Mouse (Mus musculus) embryonic facial prominence, embryonic 15.5 days (tissue): ENCODE measurements at regions not wholly inside any gene's neighbourhood (a gene's known extent, or its start where the extent isn't known, plus 50 kb on each side); places are given as distances from the start of the nearest gene placed in this dataset.

Experiments
- ATAC-seq: fragments of 200-750 bp; cut with Nextera tagmentation; 2 replicates; pipeline ENCODE4 v1.8.0; 2017; ENCODE audit warnings: low read depth, moderate TSS enrichment; ENCODE audit not compliant: insufficient number of reproducible peaks, low FRiP score, low TSS enrichment
- H3K27ac ChIP-seq: fragments of 300-500 bp; sonication (generic); replicated peaks from 2 replicates; pipeline ENCODE4 v1.5.1; 2015; ENCODE audit warnings: mild to moderate bottlenecking, inconsistent platforms
- H3K27me3 ChIP-seq: fragments of 300-500 bp; sonication (generic); 2 replicates; pipeline ENCODE4 v1.6.1; 2015; ENCODE audit warnings: inconsistent platforms
- H3K36me3 ChIP-seq: fragments of 300-500 bp; sonication (generic); 2 replicates; pipeline ENCODE4 v1.6.1; 2015; ENCODE audit warnings: mild to moderate bottlenecking, inconsistent platforms
- H3K4me1 ChIP-seq: fragments of 300-500 bp; sonication (generic); 2 replicates; pipeline ENCODE4 v1.6.1; 2015; ENCODE audit warnings: inconsistent platforms
- H3K4me2 ChIP-seq: fragments of 300-500 bp; sonication (generic); replicated peaks from 2 replicates; pipeline ENCODE4 v1.6.1; 2015; ENCODE audit warnings: mild to moderate bottlenecking, inconsistent platforms
- H3K4me3 ChIP-seq: fragments of 300-500 bp; sonication (generic); replicated peaks from 2 replicates; pipeline ENCODE4 v1.5.1; 2015; ENCODE audit warnings: mild to moderate bottlenecking, inconsistent platforms
- H3K9ac ChIP-seq: fragments of 300-500 bp; sonication (generic); 2 replicates; pipeline ENCODE4 v1.6.1; 2015; ENCODE audit warnings: inconsistent platforms
- H3K9me3 ChIP-seq: fragments of 300-500 bp; sonication (generic); replicated peaks from 2 replicates; pipeline ENCODE4 v1.6.1; 2016; ENCODE audit warnings: inconsistent platforms
- WGBS: fragments of 180-500 bp; shearing (Covaris S2); methylation state at CpG from one replicate; pipeline ENCODE4 v1.1.7; 2015; 5-methylcytosine and 5-hydroxymethylcytosine counted together

DNA sequence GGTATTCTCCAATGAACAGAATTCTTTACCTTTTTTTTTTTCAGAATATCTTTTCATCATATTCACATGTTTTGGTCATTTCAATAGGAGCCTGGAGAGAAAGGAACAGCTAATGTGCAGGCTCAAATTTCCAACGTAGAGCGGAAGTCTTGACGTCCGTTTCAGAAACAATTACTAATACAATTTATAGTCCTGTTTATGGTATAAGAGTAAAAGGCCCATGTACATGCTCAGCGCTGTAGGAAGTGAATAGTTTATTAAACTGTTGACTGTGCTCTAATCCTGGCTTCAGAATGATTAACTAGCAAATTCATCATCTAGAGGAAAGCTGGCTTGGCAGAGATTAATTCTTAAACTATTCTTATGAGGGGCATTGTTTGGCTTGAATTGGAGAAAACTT lies 142.1 kb downstream of the Pik3r1 start:
- no peak overlapping the region for H3K4me3 ChIP-seq
- no peak overlapping the region for H3K4me2 ChIP-seq
- no peaks in the 10 kb centered on the region for H3K36me3 ChIP-seq
- WGBS = 64% methylated on average over 5 of the region's 5 CpGs
- H3K9ac ChIP-seq = no peak overlapping the region
- no peaks in the 10 kb centered on the region for H3K27me3 ChIP-seq
- H3K9me3 ChIP-seq = no peaks in the 10 kb centered on the region
- no peak for ATAC-seq
- no peak overlapping the region for H3K27ac ChIP-seq
- peaks cover 10% of the 10 kb centered on the region; the same call in 1 of the 2 replicates for H3K4me1 ChIP-seq

DNA sequence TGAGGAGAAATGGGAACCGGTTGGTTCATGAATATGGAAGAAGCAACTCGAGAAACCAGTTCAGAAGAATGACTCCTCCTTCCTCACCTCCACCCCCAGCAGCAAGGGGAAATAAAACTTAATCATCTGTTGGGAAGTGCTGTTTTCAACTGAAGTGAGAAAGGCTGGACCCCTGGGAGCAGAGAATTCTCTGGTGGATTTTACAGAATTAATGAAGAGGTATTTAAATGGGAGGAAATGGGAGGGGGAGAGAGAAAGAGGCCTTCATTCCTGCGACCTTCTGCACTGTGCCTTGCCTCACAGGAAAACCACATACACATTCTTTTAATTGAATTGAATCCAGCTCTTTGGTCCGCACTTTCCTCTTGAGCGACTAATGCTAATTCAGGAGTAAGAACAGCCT lies 143.8 kb downstream of the Pik3r1 start:
- Histone ChIP-seq H3K4me3 (no peak overlapping the region), H3K4me1 (peaks cover 10% of the 10 kb centered on the region; the same call in 1 of the 2 replicates), H3K36me3 (no peaks in the 10 kb centered on the region), H3K4me2 (no peak overlapping the region), H3K27ac (no peak overlapping the region; the same call in 1 of the 2 replicates), H3K9ac (no peak overlapping the region), H3K27me3 (no peaks in the 10 kb centered on the region), H3K9me3 (no peaks in the 10 kb centered on the region)
- 25% methylated on average over 5 of the region's 5 CpGs for WGBS
- no peak for ATAC-seq

DNA sequence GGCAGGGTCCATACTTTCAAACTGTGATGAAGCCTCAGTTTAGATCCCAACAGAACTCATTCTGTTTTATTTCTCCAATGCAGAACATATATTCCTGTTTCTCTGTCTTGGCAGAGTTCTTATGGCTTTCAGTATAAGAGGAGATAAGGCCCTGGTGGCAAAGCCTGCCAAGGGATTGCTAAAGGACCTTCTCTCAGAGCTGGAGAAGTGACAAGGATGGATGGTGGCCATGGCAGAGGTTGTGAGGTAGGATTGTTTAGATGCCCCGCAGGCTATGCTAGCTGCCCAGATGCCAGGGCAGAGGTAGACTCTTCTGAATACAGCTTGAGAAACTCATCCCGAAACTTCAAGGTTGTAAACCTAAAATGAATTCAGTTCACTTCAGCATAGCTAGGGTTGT lies 145.4 kb downstream of the Pik3r1 start:
- H3K4me1 ChIP-seq = peaks cover 10% of the 10 kb centered on the region; the same call in 1 of the 2 replicates
- no peak overlapping the region for H3K4me3 ChIP-seq
- no peaks in the 10 kb centered on the region for H3K27me3 ChIP-seq
- H3K36me3 ChIP-seq = no peaks in the 10 kb centered on the region
- no peaks in the 10 kb centered on the region for H3K9me3 ChIP-seq
- no peak overlapping the region for H3K27ac ChIP-seq
- H3K4me2 ChIP-seq = no peak overlapping the region
- ATAC-seq = no peak
- 96% methylated on average over 2 of the region's 2 CpGs for WGBS
- H3K9ac ChIP-seq = no peak overlapping the region

DNA sequence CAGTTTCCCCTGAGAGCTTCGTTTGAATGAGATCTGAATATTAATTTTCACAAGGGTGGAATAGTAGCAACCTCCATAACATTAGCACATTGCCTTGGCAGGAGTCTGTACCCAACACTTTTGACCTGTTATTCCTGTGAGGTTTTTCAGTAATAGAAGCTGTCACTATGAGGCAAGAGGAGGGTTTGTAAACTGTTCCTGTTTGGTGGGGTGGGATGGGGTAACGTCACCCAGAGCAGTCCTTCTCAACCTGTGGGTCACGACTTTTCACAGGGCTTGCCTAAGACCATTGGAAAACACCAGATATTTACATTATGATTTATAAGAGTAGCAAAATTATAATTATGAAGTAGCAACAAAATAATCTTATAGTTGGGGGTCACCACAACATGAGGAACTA lies 147.4 kb downstream of the Pik3r1 start:
- no peak for ATAC-seq
- WGBS = 77% methylated on average over 3 of the region's 3 CpGs
- Histone ChIP-seq H3K27ac (no peak overlapping the region), H3K9me3 (no peaks in the 10 kb centered on the region), H3K27me3 (no peaks in the 10 kb centered on the region), H3K4me1 (peaks cover 10% of the 10 kb centered on the region; the same call in 1 of the 2 replicates), H3K36me3 (no peaks in the 10 kb centered on the region), H3K4me2 (no peak overlapping the region), H3K4me3 (no peak overlapping the region), H3K9ac (no peak overlapping the region)

DNA sequence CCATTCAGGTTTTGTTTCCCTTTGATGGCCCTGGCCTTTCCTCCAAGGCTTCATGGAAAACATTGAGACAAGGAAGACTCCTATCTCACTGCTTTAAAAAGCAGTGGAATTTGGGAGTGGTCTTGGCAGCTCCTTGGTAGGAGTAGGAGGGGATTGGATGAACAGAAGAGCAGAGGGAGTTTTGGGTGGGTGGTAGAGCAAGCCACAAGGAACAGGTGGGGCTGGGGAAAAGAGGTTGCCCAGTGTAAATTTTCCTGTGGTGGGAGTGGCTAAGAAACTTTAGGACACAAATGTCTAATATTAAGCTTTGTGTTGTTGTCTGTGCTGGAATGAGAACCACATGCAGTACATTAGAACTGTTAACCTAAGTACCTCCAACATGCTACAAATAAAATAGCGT lies 148.9 kb downstream of the Pik3r1 start:
- H3K4me1 ChIP-seq = 0 out of 2 replicates have a peak, but pooled peaks cover 2% of the 10 kb centered on the region
- no peak for ATAC-seq
- H3K4me3 ChIP-seq = no peak overlapping the region
- H3K27me3 ChIP-seq = no peaks in the 10 kb centered on the region
- H3K36me3 ChIP-seq = no peaks in the 10 kb centered on the region
- WGBS = 70% methylated on average over 1 of the region's 1 CpGs
- H3K9ac ChIP-seq = no peak overlapping the region
- no peaks in the 10 kb centered on the region for H3K9me3 ChIP-seq
- no peak overlapping the region for H3K27ac ChIP-seq
- H3K4me2 ChIP-seq = no peak overlapping the region

DNA sequence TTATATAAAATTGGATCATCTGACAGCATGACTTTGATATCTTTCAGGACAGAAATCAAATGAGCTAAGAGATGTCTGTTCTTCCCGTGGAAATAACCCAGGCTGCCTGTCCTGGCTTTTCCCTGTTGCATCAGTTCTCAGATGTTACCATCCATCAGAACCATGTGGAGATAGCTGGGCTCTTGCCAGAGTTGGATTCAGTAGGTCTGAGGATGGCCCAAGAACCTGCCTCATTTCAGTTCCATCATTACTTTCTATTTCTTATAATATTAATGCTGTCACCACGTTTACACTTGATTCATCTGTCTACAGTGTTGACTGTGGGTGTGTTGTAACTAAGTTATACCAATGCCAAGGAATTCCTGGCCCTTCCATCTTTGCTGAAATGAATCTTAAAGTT lies 155.2 kb downstream of the Pik3r1 start:
- Histone ChIP-seq H3K9ac (no peak overlapping the region), H3K4me3 (no peak overlapping the region), H3K27me3 (no peaks in the 10 kb centered on the region), H3K4me1 (no peaks in the 10 kb centered on the region), H3K27ac (no peak overlapping the region), H3K4me2 (no peak overlapping the region), H3K36me3 (no peaks in the 10 kb centered on the region), H3K9me3 (no peaks in the 10 kb centered on the region)
- no peak for ATAC-seq
- WGBS = 71% methylated on average over 2 of the region's 2 CpGs

DNA sequence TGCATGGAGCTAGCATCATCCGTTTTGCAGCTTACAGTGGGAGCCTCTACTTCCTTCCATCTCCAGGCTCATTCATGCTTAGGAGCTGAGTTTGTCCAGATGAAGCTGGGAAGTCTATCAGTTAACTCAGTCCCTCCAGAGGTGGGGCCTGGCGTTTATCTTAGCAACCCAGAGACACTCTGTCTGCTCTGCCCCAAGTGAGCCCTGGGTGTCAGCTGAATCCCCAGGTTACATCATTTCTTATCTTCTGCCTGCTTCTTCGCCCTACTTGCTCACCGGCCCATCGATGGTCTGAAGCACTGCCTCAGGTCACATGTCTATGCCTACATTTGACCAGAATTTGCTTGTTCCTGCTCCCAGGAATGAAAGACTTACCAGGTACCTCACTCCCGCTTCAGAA lies 156.3 kb downstream of the Pik3r1 start:
- H3K4me2 ChIP-seq = no peak overlapping the region
- no peak overlapping the region for H3K4me3 ChIP-seq
- no peak overlapping the region for H3K27ac ChIP-seq
- no peaks in the 10 kb centered on the region for H3K27me3 ChIP-seq
- H3K4me1 ChIP-seq = no peaks in the 10 kb centered on the region
- 88% methylated on average over 6 of the region's 6 CpGs for WGBS
- no peak for ATAC-seq
- no peak overlapping the region for H3K9ac ChIP-seq
- H3K9me3 ChIP-seq = no peaks in the 10 kb centered on the region
- H3K36me3 ChIP-seq = no peaks in the 10 kb centered on the region

DNA sequence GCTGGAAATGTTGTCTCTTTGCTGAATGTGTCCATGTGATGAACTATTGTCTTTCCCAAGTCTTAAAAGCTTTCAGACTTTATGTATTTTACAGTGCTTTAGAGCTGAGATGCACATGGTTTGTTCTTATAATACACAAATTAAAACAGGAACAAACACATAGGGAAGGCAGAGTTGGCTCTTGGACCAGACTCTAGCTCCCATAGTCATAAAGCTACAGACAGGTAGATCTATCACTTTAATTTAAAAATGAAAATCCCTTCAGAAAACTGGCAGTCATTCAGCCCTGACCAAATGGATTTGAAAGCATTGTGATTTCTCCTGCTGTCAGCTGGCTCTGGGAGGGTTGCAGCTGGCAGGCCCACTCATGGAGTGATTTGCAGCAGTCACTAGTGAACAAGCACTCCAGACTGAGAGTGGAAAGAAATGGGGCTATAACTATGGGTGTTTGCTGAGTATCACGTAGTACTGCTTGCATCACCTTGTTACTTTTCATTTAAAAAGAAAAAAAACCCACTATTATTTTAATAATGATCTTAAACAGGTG lies 161.8 kb downstream of the Pik3r1 start:
- H3K9ac ChIP-seq = no peak overlapping the region
- H3K4me1 ChIP-seq = 0 out of 2 replicates have a peak, but pooled peaks cover 6% of the 10 kb centered on the region
- no peaks in the 10 kb centered on the region for H3K36me3 ChIP-seq
- ATAC-seq = no peak
- H3K4me2 ChIP-seq = no peak overlapping the region
- H3K27me3 ChIP-seq = no peaks in the 10 kb centered on the region
- H3K4me3 ChIP-seq = no peak overlapping the region
- H3K27ac ChIP-seq = no peak overlapping the region
- no peaks in the 10 kb centered on the region for H3K9me3 ChIP-seq
- WGBS = 86% methylated on average over 1 of the region's 1 CpGs

DNA sequence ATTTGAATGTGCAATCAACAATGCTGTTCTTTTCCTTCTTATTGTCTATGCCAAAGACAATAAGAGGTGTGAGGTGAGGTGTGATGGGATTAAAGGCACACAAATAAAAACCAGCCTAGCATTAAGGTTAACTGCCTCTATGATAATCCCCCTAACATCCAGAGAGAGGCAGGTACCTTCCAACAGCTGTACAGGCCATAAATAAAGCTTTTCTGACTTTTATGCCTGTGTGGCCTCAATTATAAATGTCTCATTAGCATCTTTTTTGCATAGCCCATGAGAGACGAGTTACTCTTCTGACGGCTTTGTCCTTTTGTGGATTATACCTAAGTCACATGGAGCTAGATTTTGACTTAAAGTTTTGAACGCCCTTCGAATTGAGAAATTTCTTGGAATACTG lies 162.3 kb downstream of the Pik3r1 start:
- ATAC-seq = no peak
- H3K9me3 ChIP-seq = no peaks in the 10 kb centered on the region
- 83% methylated on average over 4 of the region's 4 CpGs for WGBS
- no peak overlapping the region for H3K9ac ChIP-seq
- H3K4me2 ChIP-seq = no peak overlapping the region
- 0 out of 2 replicates have a peak, but pooled peaks cover 6% of the 10 kb centered on the region for H3K4me1 ChIP-seq
- no peak overlapping the region for H3K27ac ChIP-seq
- no peaks in the 10 kb centered on the region for H3K36me3 ChIP-seq
- no peak overlapping the region for H3K4me3 ChIP-seq
- no peaks in the 10 kb centered on the region for H3K27me3 ChIP-seq

DNA sequence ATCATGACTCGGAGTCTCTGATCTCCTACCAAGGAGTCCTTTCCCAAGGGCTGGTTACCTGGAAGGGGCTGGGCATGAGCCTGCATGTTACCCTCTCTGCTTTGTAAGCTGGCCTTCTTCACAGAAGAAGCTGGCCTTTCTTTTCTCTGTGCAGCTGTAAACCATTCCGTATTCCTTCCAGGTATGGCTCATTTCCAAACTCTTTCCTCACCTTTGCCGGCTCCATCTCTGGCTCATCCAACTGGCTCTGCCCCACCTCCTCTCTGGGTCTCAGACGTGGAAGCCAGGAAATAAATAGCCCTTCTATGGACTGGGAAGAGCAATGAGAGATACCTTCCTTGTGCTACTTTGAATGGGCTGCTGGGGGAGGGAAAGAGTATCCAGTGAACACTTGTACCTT lies 163.0 kb downstream of the Pik3r1 start:
- Histone ChIP-seq H3K4me1 (0 out of 2 replicates have a peak, but pooled peaks cover 6% of the 10 kb centered on the region), H3K4me2 (no peak overlapping the region), H3K27ac (no peak overlapping the region), H3K9me3 (no peaks in the 10 kb centered on the region), H3K27me3 (no peaks in the 10 kb centered on the region), H3K36me3 (no peaks in the 10 kb centered on the region), H3K4me3 (no peak overlapping the region), H3K9ac (no peak overlapping the region)
- 60% methylated on average over 4 of the region's 4 CpGs for WGBS
- no peak for ATAC-seq

DNA sequence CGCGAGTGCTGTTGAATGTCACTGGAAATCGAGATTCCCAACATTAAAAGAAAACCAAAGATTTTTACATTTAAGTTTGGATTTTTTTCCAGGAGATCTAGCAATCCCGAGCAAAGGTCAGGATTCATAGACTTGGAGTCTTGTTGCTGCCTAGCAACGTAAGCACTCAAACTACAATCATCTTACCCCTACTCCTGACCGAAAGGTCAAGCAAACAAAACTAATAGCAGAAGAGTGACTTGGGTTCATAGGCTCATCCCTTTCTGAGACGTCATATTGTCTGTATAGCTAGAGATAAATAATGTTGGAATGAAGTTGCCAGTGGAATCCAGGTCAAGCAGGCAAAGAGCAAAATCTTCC lies 169.9 kb downstream of the Pik3r1 start:
- Histone ChIP-seq H3K36me3 (no peaks in the 10 kb centered on the region), H3K4me2 (no peak overlapping the region), H3K4me3 (no peak overlapping the region), H3K9me3 (no peaks in the 10 kb centered on the region), H3K27ac (no peak overlapping the region), H3K27me3 (no peaks in the 10 kb centered on the region), H3K9ac (no peak overlapping the region), H3K4me1 (no peaks in the 10 kb centered on the region)
- no peak for ATAC-seq
- WGBS = 78% methylated on average over 7 of the region's 7 CpGs

DNA sequence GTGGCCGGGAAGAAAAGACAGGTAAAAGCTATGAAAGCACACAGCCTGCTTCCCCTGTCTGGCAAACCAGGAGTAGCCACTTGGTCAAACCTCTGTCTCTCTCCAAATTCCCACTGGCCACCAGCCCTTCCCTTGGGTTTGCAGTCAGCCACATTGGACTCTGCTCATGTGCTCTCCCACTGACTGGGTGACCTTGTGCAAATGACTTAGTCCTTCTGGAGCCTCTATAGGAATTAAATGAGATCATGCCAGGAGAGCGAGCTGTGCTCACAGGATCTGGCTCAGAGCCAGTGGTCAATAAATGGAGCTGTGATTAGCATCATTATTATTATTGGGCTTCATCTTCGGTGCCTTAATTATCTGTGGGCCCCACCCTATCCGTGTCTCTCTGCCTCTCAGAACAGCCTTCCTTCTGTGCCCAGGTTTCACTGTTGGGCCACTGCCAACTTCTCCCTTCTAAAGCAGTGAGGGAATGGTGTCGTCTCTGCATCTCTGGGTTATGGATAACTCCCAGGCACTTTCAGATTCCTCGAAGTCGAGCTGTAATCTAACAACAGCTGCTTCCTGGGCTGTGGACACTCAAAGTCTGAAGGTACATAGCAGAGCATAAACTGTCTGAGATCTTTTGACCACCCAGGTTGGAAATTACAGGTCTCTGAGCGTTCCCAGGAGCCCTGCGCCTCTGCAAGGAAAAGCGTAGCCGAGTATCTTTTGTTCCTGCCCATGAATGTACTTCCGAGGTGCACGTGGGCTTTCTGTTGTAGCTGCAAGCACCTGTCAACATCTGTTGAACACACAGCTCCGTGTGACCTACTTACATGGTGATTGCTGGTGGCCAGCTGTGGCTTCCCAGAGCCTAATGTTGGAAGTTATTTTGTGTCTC lies 170.5 kb downstream of the Pik3r1 start:
- H3K9me3 ChIP-seq = no peaks in the 10 kb centered on the region
- no peaks in the 10 kb centered on the region for H3K4me1 ChIP-seq
- WGBS = 59% methylated on average over 14 of the region's 14 CpGs
- no peak overlapping the region for H3K27ac ChIP-seq
- no peak overlapping the region for H3K4me3 ChIP-seq
- no peak overlapping the region for H3K9ac ChIP-seq
- H3K27me3 ChIP-seq = no peaks in the 10 kb centered on the region
- H3K4me2 ChIP-seq = no peak overlapping the region
- ATAC-seq = no peak
- H3K36me3 ChIP-seq = no peaks in the 10 kb centered on the region
